Mouse (Mus musculus) kidney, embryonic 15.5 days (tissue): Measurements from ENCODE around the gene Krt13. TPM values are rescaled to one million over a fixed set of nuclear protein-coding genes. Genes with fewer than 3 reads are reported as not detected.
A peak's percentile ranks its signal among the peaks of the same experiment; 100 is the strongest.

Experiments used
- ATAC-seq: fragments of 200-750 bp; cut with Nextera tagmentation; replicated peaks from 2 replicates; pipeline ENCODE4 v1.8.0; 2017; ENCODE audit warnings: moderate TSS enrichment; ENCODE audit not compliant: low FRiP score
- H3K27ac ChIP-seq: fragments of 300-500 bp; sonication (generic); 2 replicates; pipeline ENCODE4 v1.5.1; 2015; ENCODE audit warnings: mild to moderate bottlenecking, inconsistent platforms
- H3K27me3 ChIP-seq: fragments of 300-500 bp; sonication (generic); 2 replicates; pipeline ENCODE4 v1.6.1; 2015; ENCODE audit warnings: inconsistent platforms
- H3K36me3 ChIP-seq: fragments of 300-500 bp; sonication (generic); 2 replicates; pipeline ENCODE4 v1.6.1; 2015; ENCODE audit warnings: inconsistent platforms
- H3K4me1 ChIP-seq: fragments of 300-500 bp; sonication (generic); 2 replicates; pipeline ENCODE4 v1.6.1; 2015; ENCODE audit warnings: inconsistent platforms
- H3K4me2 ChIP-seq: fragments of 300-500 bp; sonication (generic); 2 replicates; pipeline ENCODE4 v1.6.1; 2015; ENCODE audit warnings: moderate library complexity, mild to moderate bottlenecking, inconsistent platforms
- H3K4me3 ChIP-seq: fragments of 300-500 bp; sonication (generic); replicated peaks from 2 replicates; pipeline ENCODE4 v1.5.1; 2015; ENCODE audit warnings: mild to moderate bottlenecking, inconsistent platforms
- H3K9ac ChIP-seq: fragments of 300-500 bp; sonication (generic); 2 replicates; pipeline ENCODE4 v1.6.1; 2015; ENCODE audit warnings: mild to moderate bottlenecking, inconsistent platforms
- H3K9me3 ChIP-seq: fragments of 300-500 bp; sonication (generic); replicated peaks from 2 replicates; pipeline ENCODE4 v1.6.1; 2016; ENCODE audit warnings: inconsistent platforms
- WGBS: fragments of 180-500 bp; shearing (Covaris S2); methylation state at CpG from one replicate; pipeline ENCODE4 v1.1.7; 2015; ENCODE audit warnings: mixed read lengths; 5-methylcytosine and 5-hydroxymethylcytosine counted together
- polyA plus RNA-seq: library from polyadenylated mRNA; unstranded; fragments of >200 nt; fragmentation: Nextera tagmentation; extraction: Ambion mirVana; gene quantifications from 2 replicates; pipeline ENCODE4 v1.2.1, GENCODE M21; 2015

Gene Krt13
- polyA plus RNA-seq, 1 experiment from 2014 or later = 0.51 TPM

DNA sequence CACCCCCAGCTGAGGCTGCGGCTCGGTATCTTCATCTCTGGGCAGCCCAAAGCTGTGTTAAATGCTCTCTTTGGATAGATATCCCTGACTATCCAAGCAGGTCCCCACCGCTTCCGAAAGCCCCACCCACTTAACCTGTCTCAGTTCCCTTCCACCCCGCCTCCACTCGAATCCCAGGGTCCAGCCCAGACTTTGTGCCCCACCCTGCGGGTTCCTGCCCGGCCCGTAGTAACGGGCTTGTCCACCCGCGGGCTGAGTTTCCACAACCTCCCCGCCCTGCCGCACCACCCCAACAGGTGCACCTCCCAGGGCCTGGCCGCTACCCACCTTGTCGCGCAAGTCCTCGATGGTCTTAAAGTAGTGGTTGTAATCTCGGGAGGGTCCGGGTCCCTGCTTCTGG lies 23.7 kb upstream of the Krt13 start:
- Histone ChIP-seq H3K27ac (0 out of 2 replicates have a peak overlapping the region, but pooled peaks have one; percentile 32), H3K9ac (peak overlapping the region; percentile 16; the same call in 1 of the 2 replicates), H3K27me3 (peaks cover 32% of the 10 kb centered on the region), H3K4me2 (peak overlapping the region; percentile 72), H3K36me3 (no peaks in the 10 kb centered on the region), H3K4me3 (peak overlapping the region; percentile 42), H3K4me1 (peaks cover 45% of the 10 kb centered on the region), H3K9me3 (no peaks in the 10 kb centered on the region)
- WGBS = 1% methylated on average over 20 of the region's 20 CpGs
- ATAC-seq = peak; percentile 50; the same call in 1 of the 2 replicates

DNA sequence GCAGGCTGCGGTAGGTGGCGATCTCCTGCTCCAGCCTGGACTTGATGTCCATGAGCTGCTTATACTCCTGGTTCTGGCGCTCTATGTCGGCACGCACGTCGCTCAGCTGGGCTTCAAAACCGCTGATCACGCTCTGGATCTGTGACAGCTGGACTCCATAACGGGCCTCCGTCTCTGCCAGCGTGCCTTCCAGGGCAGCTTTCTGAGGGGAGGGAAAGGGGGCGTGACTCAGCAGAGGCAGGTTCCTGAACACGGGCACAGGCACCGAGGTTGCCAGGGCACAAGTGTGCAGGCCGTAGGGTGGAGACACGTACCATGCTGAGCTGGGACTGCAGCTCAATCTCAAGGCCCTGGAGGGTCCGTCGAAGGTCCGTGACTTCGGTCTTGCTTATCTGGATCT lies 19.6 kb upstream of the Krt13 start:
- Histone ChIP-seq H3K4me3 (no peak overlapping the region), H3K9ac (no peak overlapping the region), H3K9me3 (no peaks in the 10 kb centered on the region), H3K27me3 (peaks cover 23% of the 10 kb centered on the region), H3K27ac (no peak overlapping the region), H3K4me1 (peaks cover 56% of the 10 kb centered on the region), H3K4me2 (no peak overlapping the region), H3K36me3 (no peaks in the 10 kb centered on the region)
- ATAC-seq = no peak
- WGBS = 57% methylated on average over 21 of the region's 21 CpGs

DNA sequence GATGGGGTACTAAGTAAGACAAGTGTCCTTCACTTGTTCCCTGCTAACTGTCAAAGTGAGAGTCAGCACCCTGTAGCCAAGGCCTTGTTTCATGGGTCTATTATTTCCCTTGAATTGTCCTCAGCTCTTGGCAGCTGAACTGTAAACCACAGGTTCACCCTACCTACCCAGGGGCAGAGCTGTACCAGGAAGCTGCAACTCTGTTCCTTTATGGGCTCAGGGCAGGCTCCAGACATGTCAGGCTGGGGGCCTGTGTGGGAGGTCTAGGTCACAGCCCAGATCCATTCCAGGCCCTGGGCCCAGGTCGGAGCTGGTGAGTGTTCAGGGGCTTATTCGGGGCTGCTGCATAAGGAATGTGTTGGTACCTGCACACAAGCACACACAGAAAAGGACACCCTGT lies 18.0 kb upstream of the Krt13 start:
- no peak overlapping the region for H3K9ac ChIP-seq

DNA sequence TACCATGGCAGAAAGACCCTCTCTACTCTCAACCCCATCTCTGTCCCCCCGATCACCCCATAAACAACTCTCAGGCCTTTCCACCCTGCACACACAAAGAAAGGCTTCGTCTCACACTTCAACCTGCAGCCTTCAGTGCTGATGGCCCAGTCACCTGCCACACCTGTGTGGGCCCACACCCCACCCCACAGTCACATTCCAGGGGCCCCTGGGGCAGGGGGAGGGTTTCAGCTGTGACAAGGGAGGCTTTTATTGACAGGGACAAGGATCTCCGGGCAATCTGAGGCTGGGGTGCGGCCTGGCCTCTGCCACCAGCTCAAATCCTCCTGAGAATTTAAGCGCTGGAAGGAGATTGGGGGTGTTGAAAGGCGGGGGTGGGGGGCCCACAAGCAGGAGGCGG lies 17.4 kb upstream of the Krt13 start:
- Histone ChIP-seq H3K9me3 (no peaks in the 10 kb centered on the region), H3K4me2 (no peak overlapping the region), H3K27me3 (peaks cover 10% of the 10 kb centered on the region), H3K4me1 (peaks cover 52% of the 10 kb centered on the region), H3K27ac (no peak overlapping the region), H3K4me3 (no peak overlapping the region), H3K36me3 (no peaks in the 10 kb centered on the region), H3K9ac (no peak overlapping the region)
- 62% methylated on average over 7 of the region's 7 CpGs for WGBS
- no peak for ATAC-seq

More for the DNA sequence above, 18.0 kb upstream of the Krt13 start:
- H3K4me3 ChIP-seq = no peak overlapping the region
- no peaks in the 10 kb centered on the region for H3K36me3 ChIP-seq
- H3K27me3 ChIP-seq = peaks cover 11% of the 10 kb centered on the region
- H3K4me1 ChIP-seq = peaks cover 55% of the 10 kb centered on the region
- 46% methylated on average over 2 of the region's 2 CpGs for WGBS
- H3K27ac ChIP-seq = no peak overlapping the region
- no peak for ATAC-seq
- no peaks in the 10 kb centered on the region for H3K9me3 ChIP-seq
- no peak overlapping the region for H3K4me2 ChIP-seq

DNA sequence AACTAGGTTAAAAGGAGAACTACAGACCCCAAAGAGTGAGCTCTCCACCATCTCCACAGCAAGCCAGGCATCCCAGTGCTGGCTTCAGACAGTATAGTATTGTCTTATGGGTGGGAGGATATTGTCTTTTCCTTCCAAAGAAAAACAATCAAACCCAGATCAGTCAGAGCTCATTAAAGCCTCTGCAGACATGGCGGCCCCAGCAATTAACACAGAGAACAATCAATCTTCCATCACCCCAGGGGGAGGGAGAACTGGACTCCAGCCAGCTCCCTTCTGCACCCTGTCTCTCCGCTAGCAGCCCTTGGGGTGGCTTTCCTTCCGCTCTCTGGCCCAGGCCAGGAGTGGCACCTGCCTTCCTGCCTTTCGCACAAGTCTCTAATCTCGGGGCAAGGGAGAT lies 16.3 kb upstream of the Krt13 start:
- Histone ChIP-seq H3K9me3 (no peaks in the 10 kb centered on the region), H3K9ac (no peak overlapping the region), H3K27me3 (peaks cover 12% of the 10 kb centered on the region), H3K36me3 (no peaks in the 10 kb centered on the region), H3K4me1 (peaks cover 52% of the 10 kb centered on the region), H3K4me2 (no peak overlapping the region), H3K4me3 (no peak overlapping the region), H3K27ac (0 out of 2 replicates have a peak overlapping the region, but pooled peaks have one; percentile 0)
- peak; percentile 69 for ATAC-seq
- WGBS = 10% methylated on average over 5 of the region's 5 CpGs

DNA sequence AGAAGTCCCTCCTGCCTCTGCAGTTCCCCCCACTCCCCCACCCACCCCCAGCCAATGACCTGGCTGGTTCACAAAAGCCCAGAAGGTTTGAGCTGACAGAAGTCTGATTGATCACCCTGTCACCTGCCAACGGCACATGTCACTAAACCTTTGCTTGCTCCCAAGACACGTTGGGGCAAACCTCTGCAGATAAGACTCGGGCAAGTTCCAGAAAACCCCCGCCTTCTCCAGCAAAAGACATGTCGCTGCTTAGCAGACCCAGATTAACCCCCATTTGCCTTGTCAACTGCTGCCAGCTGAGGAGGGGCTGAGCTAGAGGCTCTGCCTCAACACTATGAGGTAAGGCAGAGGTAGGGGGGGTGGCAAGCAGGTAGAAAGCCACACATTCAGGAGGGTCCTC lies 15.2 kb upstream of the Krt13 start:
- no peak overlapping the region for H3K4me2 ChIP-seq
- no peaks in the 10 kb centered on the region for H3K9me3 ChIP-seq
- H3K9ac ChIP-seq = no peak overlapping the region
- H3K36me3 ChIP-seq = no peaks in the 10 kb centered on the region
- ATAC-seq = no peak
- H3K4me1 ChIP-seq = peaks cover 52% of the 10 kb centered on the region
- no peak overlapping the region for H3K4me3 ChIP-seq
- H3K27ac ChIP-seq = peak overlapping the region; percentile 0; the same call in 1 of the 2 replicates
- 22% methylated on average over 5 of the region's 5 CpGs for WGBS
- H3K27me3 ChIP-seq = peaks cover 16% of the 10 kb centered on the region

DNA sequence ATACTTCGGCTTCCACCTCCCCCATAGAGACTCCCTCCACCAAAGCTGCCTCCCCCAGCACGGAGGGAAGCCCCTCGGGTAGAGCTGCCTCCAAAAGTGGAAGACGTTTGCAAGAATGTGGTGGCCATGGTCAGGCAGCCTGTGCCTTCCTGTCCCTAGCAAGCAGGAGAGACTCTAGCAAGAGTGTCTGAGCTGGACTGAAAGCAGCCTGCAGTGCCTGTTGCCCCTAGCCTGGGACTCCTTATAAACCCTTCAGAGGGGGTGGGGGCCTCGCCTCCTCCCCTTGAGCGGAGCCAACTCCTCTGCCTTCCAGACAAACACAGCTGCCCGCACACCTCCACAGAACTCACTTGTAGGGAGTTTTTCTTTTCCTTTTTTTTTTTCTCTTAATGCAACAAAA lies 14.4 kb upstream of the Krt13 start, which contains the start of gene Krt15:
Gene Krt15 (minus strand): TSS at position 198 of the 400 bp plus-strand sequence.
- peaks cover 20% of the 10 kb centered on the region for H3K27me3 ChIP-seq
- no peaks in the 10 kb centered on the region for H3K36me3 ChIP-seq
- WGBS = 38% methylated on average over 7 of the region's 7 CpGs
- H3K27ac ChIP-seq = peak within 1 kb of the TSS; percentile 0; the same call in 1 of the 2 replicates
- H3K9me3 ChIP-seq = no peaks in the 10 kb centered on the region
- H3K4me3 ChIP-seq = no peak within 1 kb of the TSS
- no peak within 1 kb of the TSS for H3K9ac ChIP-seq
- H3K4me2 ChIP-seq = no peak within 1 kb of the TSS
- ATAC-seq = no peak
- H3K4me1 ChIP-seq = peaks cover 48% of the 10 kb centered on the region

DNA sequence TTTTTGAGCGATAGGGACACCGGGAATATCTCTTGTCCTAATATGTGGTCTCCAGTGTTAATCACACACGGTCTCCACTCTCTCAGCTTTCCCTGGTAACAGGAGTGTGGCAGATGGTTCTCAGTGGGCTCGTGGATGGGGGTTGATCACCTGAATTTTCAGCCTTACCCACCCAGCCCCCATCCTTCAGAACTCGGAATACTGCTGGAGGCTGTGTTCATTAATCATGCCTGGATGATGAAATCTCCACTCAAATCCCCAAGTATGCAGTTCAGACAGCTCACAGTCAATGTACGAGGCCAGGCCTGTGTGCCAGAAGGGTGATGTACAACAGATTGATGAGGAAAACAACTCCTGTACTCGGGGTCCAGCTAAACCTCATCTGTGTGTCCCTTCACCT lies 3.5 kb upstream of the Krt13 start:
- no peaks in the 10 kb centered on the region for H3K4me1 ChIP-seq
- WGBS = 76% methylated on average over 7 of the region's 7 CpGs
- ATAC-seq = no peak
- no peak overlapping the region for H3K27ac ChIP-seq
- H3K4me2 ChIP-seq = no peak overlapping the region
- H3K4me3 ChIP-seq = no peak overlapping the region
- H3K9me3 ChIP-seq = no peaks in the 10 kb centered on the region
- H3K9ac ChIP-seq = no peak overlapping the region
- H3K27me3 ChIP-seq = no peaks in the 10 kb centered on the region; the same call in none of the 2 replicates
- no peaks in the 10 kb centered on the region for H3K36me3 ChIP-seq

DNA sequence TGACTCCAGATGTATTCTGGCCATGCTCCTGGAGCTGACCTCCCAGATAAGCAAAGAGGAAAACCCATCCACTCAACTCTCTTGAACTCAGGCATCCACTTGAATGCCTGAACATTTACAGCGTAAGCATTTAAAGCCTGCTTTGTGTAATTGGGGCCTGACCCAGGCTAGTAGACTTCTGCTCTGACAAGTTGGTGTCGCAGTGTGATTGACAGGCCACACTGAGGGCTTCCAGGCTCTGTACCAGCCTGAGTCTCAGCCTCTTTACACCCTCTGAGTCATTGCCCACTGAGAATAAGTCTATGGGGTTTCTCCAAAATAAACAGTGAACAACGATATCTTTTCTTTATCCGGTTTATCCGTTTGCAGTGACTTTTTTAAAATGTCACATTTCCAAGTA lies 1.0 kb downstream of the Krt13 start:
- H3K36me3 ChIP-seq = no peaks in the 10 kb centered on the region
- no peak overlapping the region for H3K27ac ChIP-seq
- H3K4me3 ChIP-seq = no peak overlapping the region
- 61% methylated on average over 5 of the region's 5 CpGs for WGBS
- no peak overlapping the region for H3K9ac ChIP-seq
- H3K4me2 ChIP-seq = no peak overlapping the region
- no peaks in the 10 kb centered on the region for H3K9me3 ChIP-seq
- no peak for ATAC-seq
- no peaks in the 10 kb centered on the region for H3K4me1 ChIP-seq
- H3K27me3 ChIP-seq = no peaks in the 10 kb centered on the region; the same call in 1 of the 2 replicates

DNA sequence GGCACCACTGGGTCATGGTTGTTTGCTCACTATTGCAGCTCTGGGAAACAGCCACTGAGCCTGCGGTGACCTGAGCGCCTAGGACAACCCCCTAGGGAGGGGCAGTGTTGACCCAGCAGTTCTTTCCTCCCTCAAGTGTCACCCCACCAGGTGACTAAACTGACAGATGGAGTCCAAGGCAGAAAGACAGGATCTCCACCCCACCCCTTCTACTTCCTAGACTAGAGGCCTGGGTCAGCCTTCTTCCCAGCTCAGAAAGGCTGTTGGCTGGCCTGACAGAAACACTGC lies 7.7 kb downstream of the Krt13 start:
- WGBS = 41% methylated on average over 2 of the region's 2 CpGs
- no peaks in the 10 kb centered on the region for H3K9me3 ChIP-seq
- H3K27ac ChIP-seq = no peak overlapping the region
- H3K27me3 ChIP-seq = no peaks in the 10 kb centered on the region
- 0 out of 2 replicates have a peak, but pooled peaks have one; percentile 15 for ATAC-seq
- no peaks in the 10 kb centered on the region for H3K36me3 ChIP-seq
- H3K4me2 ChIP-seq = no peak overlapping the region
- H3K4me1 ChIP-seq = no peaks in the 10 kb centered on the region
- no peak overlapping the region for H3K4me3 ChIP-seq
- no peak overlapping the region for H3K9ac ChIP-seq

DNA sequence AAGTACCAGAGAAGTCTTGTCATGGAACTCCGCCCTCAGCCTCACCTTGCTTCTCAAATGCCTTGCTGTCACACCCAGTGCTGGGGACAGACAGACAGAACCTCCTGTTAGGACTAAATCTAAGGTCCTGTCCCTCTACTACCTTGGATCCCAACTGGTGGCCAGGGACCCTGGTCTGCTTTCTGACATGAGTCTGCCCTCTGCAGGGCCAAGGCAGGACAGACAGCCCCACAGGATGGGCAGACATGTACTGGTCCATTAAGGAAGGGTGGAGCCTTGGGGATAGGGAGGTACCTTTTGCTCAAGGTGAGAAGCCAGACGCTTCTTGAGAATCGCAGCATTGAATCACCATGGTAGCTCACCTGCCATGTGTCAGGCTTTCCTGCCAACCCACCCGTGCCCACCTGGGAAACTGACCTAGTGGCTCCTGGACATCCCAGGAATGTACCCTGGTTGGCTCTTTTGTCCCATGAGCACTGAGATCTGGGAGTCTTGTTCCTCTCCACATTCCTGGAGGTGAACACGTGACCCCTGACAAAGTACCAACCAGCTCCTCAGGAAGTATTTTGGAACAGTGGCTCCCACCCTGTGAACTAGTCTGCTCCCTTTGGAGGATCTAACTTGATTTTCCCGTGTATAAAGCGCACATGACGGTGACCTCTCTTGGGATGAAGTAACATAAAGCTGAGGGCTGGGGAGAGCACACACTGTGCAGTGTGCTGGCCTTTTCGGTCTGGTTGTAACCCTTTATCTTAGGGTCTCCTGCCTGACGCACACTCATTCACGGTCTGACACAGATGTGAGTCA lies 8.2 kb downstream of the Krt13 start:
- Histone ChIP-seq H3K9ac (no peak overlapping the region), H3K36me3 (no peaks in the 10 kb centered on the region), H3K4me1 (no peaks in the 10 kb centered on the region), H3K4me2 (no peak overlapping the region), H3K27me3 (no peaks in the 10 kb centered on the region), H3K9me3 (no peaks in the 10 kb centered on the region), H3K27ac (no peak overlapping the region), H3K4me3 (no peak overlapping the region)
- ATAC-seq = 0 out of 2 replicates have a peak, but pooled peaks have one; percentile 29
- 69% methylated on average over 11 of the region's 11 CpGs for WGBS

DNA sequence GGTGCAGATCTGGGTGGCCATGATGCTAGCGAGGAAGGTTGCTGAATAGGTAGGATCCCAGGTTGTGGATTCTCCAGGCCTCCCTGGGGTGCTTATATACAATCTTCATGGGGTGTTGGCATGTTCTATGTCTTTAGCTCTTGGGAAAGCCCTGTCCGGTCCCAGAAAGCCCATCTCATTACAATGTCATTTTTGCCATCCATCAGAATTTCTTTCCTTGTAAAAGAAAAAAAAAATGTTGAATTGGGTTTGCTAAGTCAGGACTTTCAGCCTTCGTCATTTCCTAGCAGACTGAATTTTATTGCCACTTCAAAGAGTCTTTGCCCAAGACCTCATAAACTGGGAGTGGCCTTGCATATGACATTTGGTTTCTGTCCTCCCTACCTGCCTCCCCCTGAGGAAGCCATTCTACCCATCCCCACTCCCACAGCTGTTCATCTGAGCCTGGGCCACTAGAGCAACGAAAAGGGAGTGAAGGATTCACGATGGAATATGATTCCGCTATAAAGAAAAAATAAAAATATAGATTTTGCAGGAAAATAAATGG lies 15.7 kb downstream of the Krt13 start, which contains the start of gene Krt36:
Gene Krt36 (minus strand): TSS at position 51 of the 547 bp plus-strand sequence.
- no peak for ATAC-seq
- H3K9ac ChIP-seq = no peak within 1 kb of the TSS
- peaks cover 15% of the 10 kb centered on the region for H3K4me1 ChIP-seq
- no peaks in the 10 kb centered on the region for H3K36me3 ChIP-seq
- no peak within 1 kb of the TSS for H3K4me2 ChIP-seq
- H3K27me3 ChIP-seq = no peaks in the 10 kb centered on the region
- no peak within 1 kb of the TSS for H3K4me3 ChIP-seq
- 65% methylated on average over 6 of the region's 6 CpGs for WGBS
- H3K9me3 ChIP-seq = no peaks in the 10 kb centered on the region
- H3K27ac ChIP-seq = no peak within 1 kb of the TSS
